Mouse (Mus musculus): ENCODE measurements at regions not wholly inside any gene's neighbourhood (a gene's known extent, or its start where the extent isn't known, plus 50 kb on each side); places are given as distances from the start of the nearest gene placed in this dataset.
"Not testable (repeated sequence)": the region's sequence is repeated elsewhere in the genome, so short reads cannot be mapped to it uniquely, and the experiment has no call there.

GRCm38 (mm10) chr6:48341367-48341766 is 54.0 kb upstream of the Krba1 start:
- DNase-seq: not testable (repeated sequence)

GRCm38 (mm10) chr6:48336964-48337363 is 58.4 kb upstream of the Krba1 start:
- DNase-seq: not testable (repeated sequence)

GRCm38 (mm10) chr6:48288011-48288410 is 107.4 kb upstream of the Krba1 start:
- DNase-seq: no peak

GRCm38 (mm10) chr6:48279646-48280045 is 115.7 kb upstream of the Krba1 start:
- DNase-seq: not testable (repeated sequence)

- not testable (repeated sequence) for DNase-seq
Measured at GRCm38 (mm10) chr6:48261563-48261962, 133.8 kb upstream of the Krba1 start.

- not testable (repeated sequence) for DNase-seq
Measured at GRCm38 (mm10) chr6:48252989-48253388, 142.4 kb upstream of the Krba1 start.

- DNase-seq: no peak
Measured at GRCm38 (mm10) chr6:48251954-48252353, 143.4 kb upstream of the Krba1 start.

GRCm38 (mm10) chr6:48244191-48244590 is 151.2 kb upstream of the Krba1 start:
- not testable (repeated sequence) for DNase-seq

- DNase-seq: peak; percentile 9
Measured at GRCm38 (mm10) chr6:48227431-48227830, 141.0 kb upstream of the Zfp746 start.

- no peak for DNase-seq
Measured at GRCm38 (mm10) chr6:48224206-48224605, 137.8 kb upstream of the Zfp746 start.

- no peak for DNase-seq
Measured at GRCm38 (mm10) chr6:48222971-48223370, 136.6 kb upstream of the Zfp746 start.

- DNase-seq: not testable (repeated sequence)
Measured at GRCm38 (mm10) chr6:48221806-48222205, 135.4 kb upstream of the Zfp746 start.

- DNase-seq: no peak
Measured at GRCm38 (mm10) chr6:48215212-48215611, 128.8 kb upstream of the Zfp746 start.

- DNase-seq: no peak
Measured at GRCm38 (mm10) chr6:48209739-48210138, 123.3 kb upstream of the Zfp746 start.

GRCm38 (mm10) chr6:48209103-48209502 is 122.7 kb upstream of the Zfp746 start:
- no peak for DNase-seq

- DNase-seq: no peak
Measured at GRCm38 (mm10) chr6:48205722-48206121, 119.3 kb upstream of the Zfp746 start.

GRCm38 (mm10) chr6:48199951-48200350 is 113.6 kb upstream of the Zfp746 start:
- DNase-seq: no peak

- DNase-seq: no peak
Measured at GRCm38 (mm10) chr6:48198806-48199205, 112.4 kb upstream of the Zfp746 start.

- no peak for DNase-seq
Measured at GRCm38 (mm10) chr6:48197696-48198378, 111.4 kb upstream of the Zfp746 start.

- DNase-seq: not testable (repeated sequence)
Measured at GRCm38 (mm10) chr6:48188363-48188762, 102.0 kb upstream of the Zfp746 start.

- DNase-seq: no peak
Measured at GRCm38 (mm10) chr6:48185311-48185710, 98.9 kb upstream of the Zfp746 start.

GRCm38 (mm10) chr6:48178360-48179120 is 92.1 kb upstream of the Zfp746 start:
- no peak for DNase-seq

GRCm38 (mm10) chr6:48177936-48178335 is 91.5 kb upstream of the Zfp746 start:
- DNase-seq: peak; percentile 35

GRCm38 (mm10) chr6:48175234-48175633 is 88.8 kb upstream of the Zfp746 start:
- DNase-seq: no peak
